Mouse (Mus musculus): ENCODE data around the gene Fhit.

Fhit gene

DNA sequence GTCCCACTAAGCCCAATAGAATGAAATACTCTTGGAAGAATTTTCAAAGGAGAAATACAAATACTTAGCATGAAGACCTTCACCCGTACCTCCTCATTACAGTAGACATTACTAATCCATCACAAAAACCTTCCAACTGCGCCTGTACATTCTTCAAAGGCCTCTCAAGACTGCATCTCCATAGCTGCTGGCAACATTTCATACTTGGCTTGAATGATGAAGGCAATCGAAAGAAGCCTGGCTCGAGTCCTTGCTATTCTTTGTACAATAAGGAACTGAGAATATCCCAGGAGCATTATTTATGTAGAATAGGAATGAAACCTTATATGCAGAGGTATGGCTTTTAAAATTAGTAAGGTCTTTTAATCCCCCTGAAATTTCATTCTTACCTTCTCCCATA, 636.0 kb downstream of the Fhit start:
- DNase-seq (ENCODE audit: low spot score in 2 of 2) = no peak

DNA sequence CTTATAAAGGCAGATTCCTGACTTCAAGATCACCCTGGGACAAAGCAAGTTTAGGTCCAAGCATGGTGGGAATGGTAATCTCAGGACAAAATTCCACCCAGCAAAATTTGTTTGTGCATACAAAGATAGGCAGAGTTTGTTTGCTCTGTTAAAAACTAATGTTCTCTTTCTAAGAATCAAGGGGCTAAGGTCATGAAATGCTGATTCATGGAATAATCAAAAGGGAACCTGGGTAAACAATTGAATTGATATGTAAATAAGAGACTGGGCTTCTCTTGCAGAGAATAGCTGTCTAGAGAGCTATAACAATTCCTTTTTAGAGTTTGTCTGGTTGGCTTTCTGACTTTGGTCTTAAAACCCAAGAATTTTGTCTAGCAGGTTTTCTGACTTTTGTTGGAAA, 647.8 kb downstream of the Fhit start:
- DNase-seq (ENCODE audit: low spot score in 2 of 2) = no peak

GRCm38 (mm10) chr14:10509252-10509651, 652.6 kb downstream of the Fhit start:
- no peak for DNase-seq (ENCODE audit: low spot score in 2 of 2)

GRCm38 (mm10) chr14:10507560-10507959, 654.3 kb downstream of the Fhit start:
- DNase-seq (ENCODE audit: low spot score in 2 of 2) = no peak

DNA sequence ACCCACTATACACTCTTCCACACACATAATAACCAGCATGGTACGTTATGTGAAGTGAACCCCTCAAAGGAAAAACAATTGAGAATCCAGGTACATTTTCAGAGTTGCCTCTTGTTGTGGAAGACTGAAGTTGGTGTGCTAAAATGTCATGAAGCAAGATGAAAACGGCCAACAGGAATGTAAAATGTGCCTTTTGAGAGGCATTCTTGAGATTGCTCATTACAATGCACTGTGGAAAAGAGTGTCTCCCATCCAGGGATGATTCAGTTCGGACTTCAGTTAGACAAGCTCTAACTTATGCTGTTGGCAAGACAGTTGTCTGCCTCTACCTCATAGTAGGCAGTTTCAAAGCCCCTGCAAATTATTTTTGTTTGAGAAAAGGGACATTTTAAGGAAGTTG, 676.0 kb downstream of the Fhit start:
- DNase-seq (ENCODE audit: low spot score in 2 of 2) = no peak

DNA sequence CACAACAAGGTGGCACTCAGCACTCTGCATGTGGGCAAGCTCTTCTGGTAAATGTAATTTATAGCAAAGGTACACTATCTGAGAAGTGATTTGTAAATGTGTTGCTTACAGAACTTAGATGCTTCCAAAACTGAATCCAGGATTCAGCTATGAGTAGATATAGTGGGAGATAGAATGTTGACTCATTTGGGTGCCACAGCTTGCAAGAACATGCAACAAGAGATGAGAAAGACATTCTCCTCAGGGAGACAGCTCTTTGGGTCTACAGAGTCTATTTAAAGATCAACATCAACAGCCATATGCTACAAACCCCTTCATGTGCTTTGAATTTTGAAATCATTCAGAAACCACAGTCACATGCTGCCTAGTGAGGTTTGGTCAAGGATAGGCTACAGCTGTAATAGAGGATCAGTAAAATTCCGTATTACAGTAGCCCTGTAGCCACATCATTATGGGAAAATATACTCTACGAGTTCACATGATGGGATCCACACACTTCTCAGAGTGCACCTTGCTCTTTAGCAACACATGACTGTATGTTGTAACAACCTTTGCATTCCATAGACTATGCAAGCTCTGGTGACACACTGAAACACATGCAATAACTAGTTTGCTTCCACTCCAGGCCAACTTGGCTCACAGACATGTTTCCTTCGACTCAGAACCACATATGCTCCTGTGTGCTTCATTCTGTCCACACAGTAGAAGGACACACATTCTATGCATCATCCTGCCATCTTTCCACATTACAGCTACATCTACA, 678.8 kb downstream of the Fhit start:
- no peak for DNase-seq (ENCODE audit: low spot score in 2 of 2)

DNA sequence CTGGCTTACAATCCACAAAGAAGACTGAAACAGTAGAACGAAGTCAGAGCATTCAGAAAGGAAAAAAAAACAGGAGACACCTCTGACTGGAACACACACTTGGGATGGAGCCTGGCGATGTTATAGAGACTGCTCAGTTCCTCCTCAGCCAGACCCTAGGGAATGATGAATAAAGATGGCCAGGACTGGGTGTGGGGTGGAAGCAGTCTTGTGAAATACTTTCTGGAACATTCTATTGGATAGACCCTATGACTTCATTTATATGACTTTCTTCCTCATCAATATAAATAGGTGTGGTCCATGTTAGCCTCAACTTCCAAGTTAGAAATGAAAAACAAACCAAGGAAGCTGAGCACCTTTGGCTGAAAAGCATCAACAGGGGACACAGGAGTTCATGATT, 680.5 kb downstream of the Fhit start:
- DNase-seq (ENCODE audit: low spot score in 2 of 2) = no peak

DNA sequence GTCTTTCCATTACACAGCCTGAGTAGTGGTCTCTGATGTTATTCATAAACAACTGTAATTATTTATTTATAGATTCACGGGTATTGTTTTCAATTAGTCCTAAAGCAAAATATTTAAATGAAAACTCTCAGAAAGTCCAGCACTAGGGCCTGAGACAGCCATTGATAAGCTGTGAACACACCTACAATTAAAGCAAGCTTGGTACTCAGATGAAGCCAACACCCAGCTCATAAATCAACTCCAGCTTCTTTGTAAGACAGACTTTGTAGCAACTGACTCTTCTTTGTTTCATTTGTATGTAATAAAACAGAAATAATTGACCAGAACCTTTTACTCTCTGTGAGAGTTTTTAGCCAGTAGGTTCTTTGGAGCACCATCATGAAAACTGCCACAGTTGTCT, 681.2 kb downstream of the Fhit start:
- DNase-seq (ENCODE audit: low spot score in 2 of 2) = no peak

DNA sequence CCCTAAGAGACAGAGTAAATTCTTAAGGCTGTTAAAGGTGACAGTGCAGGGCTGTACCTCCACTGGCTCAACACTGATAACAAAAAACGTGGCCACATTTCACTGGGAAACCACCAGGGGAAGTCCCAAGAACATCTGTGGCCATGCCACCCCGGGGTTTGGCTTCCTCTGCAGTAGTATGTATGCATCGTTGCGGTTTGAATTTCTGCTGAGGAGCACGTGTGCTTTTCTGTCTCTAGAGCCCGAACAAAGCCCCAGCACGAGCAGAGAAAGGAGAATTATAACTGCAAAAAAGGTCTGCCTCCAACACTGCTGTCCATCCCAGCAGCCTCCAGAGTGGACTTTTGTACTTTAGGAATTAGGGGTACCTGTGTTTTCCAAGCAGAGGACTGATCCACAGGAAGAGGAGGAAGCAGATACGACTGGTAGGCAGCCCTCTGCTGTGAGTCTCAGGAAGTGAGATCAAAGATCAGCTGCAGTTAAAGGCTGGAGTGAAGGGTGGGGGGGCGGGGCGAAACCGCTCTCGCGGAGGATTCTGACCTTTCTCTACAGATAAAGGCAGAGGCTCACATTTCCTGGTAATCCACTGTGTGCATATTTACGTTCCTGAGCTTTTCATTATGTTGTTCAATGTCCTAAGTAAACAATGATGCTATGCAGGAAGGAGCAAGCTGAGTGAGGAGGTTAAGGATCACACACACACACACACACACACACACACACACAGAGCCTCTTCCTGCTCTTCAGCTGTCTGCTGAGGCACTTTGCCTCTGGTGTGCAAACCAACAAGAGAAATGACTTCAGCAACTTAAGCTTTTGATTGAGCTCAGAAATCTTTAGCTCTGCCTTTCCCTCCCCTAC, 708.6 kb downstream of the Fhit start:
- peak; percentile 36 to 76 for DNase-seq (ENCODE audit: low spot score in 2 of 2)

DNA sequence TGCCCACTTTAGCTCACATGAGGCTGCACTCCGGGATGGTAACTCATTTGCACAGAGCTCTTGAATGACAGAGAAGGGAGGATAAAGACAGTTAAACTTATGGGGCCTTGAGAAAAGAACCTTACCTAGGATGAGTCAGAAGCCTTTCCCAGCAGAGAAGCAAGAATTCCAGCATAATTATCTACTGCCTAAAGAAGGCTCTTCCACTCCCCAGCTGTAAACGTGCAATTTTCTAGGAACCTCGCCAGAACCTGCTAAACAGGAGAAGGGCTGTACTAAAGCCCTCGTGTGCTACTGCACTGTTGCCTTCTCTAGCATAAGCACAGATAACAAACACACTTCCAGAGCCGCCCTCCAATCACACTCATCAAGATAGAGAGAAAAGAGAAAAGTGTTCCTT, 709.6 kb downstream of the Fhit start:
- no peak for DNase-seq (ENCODE audit: low spot score in 2 of 2)

DNA sequence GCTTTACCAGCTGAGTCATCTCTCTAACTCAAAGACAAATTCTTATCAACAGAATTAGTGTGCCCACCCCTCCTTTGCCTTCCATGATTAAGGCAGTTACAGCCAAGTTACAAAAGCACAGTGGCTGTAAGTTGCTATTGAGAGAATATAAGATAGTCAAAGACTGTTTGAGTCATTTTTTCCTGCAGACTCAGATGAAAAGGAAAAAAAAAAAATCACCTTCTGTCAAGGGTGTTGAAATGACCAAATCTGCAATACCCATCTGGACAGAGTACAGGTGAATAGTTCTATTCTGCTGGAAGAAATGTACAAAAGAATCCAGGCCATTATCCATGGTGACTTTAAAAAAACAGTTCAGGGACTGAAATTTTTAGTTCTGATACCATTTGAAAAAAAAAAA, 716.5 kb downstream of the Fhit start:
- no peak for DNase-seq (ENCODE audit: low spot score in 2 of 2)

DNA sequence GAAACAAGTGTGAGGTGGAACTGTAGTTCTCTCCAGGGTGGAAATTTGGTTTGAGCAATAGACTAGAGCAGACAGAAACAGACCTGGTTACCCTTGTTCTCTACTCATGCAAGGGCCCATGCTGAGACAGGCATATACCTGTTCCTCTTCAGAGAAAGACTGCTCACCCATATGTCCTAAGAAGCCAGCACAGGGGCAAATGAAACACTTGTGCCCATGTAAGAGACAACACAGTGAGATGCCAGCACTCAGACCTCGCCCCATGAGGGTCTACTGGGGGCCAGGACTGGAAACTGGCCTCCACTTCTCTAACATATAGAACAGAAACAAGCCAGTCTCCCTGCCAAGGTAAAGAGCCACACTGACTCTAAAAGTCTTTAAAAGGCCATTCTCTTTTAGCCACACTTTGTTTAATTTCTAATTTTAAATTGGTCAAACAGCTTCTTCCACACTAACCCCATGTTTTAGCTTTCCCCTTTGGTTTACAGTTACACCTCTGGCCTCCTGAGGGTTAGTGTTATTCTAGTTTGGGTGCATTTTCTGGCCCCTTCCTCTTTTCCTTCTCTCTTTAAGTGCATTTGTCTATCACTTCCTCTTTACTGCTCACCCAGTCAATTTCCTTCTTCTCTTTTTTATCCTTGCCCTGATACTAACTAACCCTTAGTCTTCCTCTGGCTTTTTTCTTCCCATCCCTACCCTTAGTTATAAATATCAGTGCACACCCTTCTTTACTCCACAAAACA, 722.7 kb downstream of the Fhit start:
- DNase-seq (ENCODE audit: low spot score in 2 of 2) = no peak

GRCm38 (mm10) chr14:10436193-10436592, 725.6 kb downstream of the Fhit start:
- no peak for DNase-seq (ENCODE audit: low spot score in 2 of 2)

DNA sequence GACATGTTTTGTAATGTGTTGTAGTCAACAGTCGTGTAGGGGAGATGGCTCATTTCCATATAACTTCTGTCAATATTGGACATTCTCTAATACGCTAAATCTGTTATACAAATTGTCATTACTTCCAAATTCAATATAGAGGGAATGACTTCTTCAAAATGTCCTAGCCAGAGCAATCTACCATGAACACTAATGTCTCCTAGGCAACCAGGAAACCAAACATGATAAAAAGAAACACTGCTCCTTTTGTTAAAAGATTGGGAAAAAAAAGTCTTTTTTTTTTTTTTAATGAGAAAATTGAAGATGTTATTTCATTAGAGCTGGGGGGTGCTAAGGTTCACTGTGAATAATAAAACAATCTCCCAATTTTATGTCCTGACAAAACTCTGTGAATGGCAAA, 729.3 kb downstream of the Fhit start:
- DNase-seq (ENCODE audit: low spot score in 2 of 2) = no peak

DNA sequence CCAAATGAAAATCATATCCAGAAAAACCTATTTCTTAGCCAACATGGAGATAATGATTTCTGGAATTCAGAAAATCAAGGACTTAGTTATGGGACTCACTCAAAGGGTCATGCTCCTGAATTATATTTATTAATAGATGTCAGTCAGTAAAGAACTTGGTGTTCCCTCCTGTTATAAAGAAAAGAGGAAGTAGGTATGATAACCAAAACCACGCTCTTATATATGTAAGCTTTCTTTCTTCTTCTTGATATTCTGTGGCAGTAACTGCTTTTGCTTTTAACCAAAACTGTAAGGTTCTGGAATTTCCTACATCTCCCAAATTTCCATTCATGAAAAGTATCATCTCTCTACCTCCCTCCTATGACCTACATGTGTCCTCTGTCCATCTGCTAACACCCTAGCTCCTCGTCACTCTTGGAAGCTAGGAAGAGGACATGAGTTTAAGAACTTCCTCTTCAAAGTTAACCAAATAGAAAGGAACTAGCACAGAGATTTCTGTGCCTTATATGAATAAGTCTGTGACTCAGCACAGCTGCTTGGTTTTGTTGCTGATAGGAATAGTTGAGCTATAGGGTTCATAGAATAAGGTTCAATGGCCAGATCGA, 731.3 kb downstream of the Fhit start:
- no peak for DNase-seq (ENCODE audit: low spot score in 2 of 2)

DNA sequence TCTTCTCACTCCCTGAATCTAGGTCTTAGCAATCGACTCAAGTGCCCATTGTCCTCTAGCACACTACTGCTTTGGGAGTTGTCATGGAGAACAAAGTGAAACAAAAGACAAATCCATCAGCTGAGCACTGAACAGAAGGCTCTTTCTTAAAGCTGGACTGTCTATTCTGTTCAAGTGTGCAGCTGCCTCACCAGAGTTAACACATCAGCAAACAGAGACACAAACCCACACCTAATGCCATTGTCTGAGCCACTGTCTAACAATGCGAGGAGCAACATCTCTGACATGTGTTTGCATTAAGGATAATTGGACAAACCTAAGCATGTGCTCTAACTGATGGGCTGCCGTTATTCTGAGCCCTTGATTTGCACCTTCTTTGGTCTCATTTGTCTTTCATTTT, 738.3 kb downstream of the Fhit start:
- no peak for DNase-seq (ENCODE audit: low spot score in 2 of 2)

DNA sequence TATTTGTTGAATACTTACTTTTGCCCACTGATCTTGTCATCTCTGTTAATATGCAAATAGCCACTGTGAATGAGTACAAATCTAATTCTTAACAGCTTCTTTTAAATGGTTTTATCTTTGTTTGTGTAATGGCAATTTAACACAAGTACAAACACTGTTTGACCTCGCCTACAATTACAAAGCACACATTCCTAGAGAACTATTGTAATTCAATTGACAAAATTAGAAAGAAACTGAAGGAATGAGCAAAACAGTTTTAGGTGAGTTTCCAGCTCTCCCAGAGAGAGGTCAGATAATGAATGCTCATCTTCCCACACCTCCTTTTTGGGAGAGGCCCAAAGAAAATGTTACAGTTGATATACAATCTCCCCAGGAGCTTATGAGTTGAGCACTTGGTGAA, 739.6 kb downstream of the Fhit start:
- no peak for DNase-seq (ENCODE audit: low spot score in 2 of 2)

DNA sequence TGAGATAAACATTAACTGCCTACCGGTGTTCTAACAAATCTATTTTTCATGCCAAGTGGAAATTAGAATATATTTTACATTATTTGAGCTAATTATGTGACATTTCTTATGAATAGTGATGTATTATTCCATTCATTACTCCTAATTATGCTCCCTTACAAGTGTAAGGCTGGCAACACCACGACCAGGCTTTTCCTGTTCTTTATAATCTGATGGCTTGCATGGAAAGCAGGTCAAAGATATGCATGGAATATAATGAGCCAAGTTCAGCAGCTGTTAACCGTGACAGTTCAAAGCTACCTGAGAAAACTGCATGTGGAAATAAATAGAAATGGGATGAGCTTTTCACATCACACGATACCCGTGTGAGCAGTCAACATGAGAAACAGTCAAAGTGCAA, 746.8 kb downstream of the Fhit start:
- no peak for DNase-seq (ENCODE audit: low spot score in 2 of 2)

DNA sequence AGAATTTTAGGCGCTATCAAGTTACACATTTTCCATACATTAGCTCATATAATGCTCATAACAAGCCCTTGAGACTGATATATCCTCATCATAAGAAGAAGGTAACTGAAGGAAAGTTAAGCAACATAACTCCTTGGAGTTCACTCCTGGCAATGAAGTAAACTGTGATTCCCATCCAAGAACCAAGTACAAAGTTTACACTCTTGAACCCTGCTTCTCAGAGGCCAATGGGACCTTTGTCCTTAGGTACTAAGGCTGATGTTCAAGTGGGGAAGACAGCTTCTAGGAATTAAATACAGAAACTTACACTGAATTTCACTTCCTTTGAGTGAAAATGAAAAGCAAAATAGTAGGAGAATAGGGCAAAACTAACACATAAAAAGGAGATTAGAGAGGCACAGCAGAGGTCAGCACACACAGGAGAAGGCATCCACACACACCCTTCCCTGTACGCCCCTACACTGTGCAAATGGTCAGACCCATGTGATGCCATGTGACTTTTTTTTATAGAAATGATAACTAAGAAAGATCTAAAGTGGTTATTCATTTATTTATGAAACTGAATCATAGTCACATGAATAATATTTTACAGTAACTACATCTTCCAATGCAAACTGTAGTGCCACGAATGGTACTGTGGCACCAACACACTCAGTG, 752.4 kb downstream of the Fhit start:
- DNase-seq (ENCODE audit: low spot score in 2 of 2) = no peak

- no peak for DNase-seq (ENCODE audit: low spot score in 2 of 2)
These were observed 756.5 kb downstream of the Fhit start for GRCm38 (mm10) chr14:10405346-10405745.
